Mouse (Mus musculus) heart, adult 18-20 months (tissue): Measurements from ENCODE around the gene Tfeb. TPM values are rescaled to one million over a fixed set of nuclear protein-coding genes. Genes with fewer than 3 reads are reported as not detected.

Source experiments
- DNase-seq, 2 experiments: peaks; one replicate each; pipeline ENCODE4 v3.0.0; 2021 to 2022; ENCODE audit warnings: mixed read lengths in 1 of 2
- total RNA-seq, 2 experiments: library from RNA; stranded (reverse); gene quantifications; 2 replicates each; pipeline ENCODE4 v1.2.3; 2021

Tfeb gene
- total RNA-seq, 2 experiments from 2014 or later: 35.0 to 40.0 TPM

- no peak for DNase-seq
These were observed 24.9 kb upstream of the Tfeb start for GRCm38 (mm10) chr17:47711883-47712282.

- no peak for DNase-seq
These were observed 23.8 kb upstream of the Tfeb start for GRCm38 (mm10) chr17:47712889-47713571.

GRCm38 (mm10) chr17:47715037-47715436 lies 21.8 kb upstream of the Tfeb start:
- DNase-seq: no peak

GRCm38 (mm10) chr17:47721183-47721582 lies 15.6 kb upstream of the Tfeb start:
- peak in 1 of 2 experiments; percentile 42 for DNase-seq

- no peak for DNase-seq
These were observed 10.3 kb upstream of the Tfeb start, which contains the start of gene Pgc for GRCm38 (mm10) chr17:47726566-47726965. TSS of gene Pgc (plus strand) at chr17:47726842.

GRCm38 (mm10) chr17:47730633-47731575 lies 5.9 kb upstream of the Tfeb start:
- no peak for DNase-seq

GRCm38 (mm10) chr17:47735553-47736100 lies 1.2 kb upstream of the Tfeb start:
- DNase-seq: no peak

GRCm38 (mm10) chr17:47737271-47738065 lies 638 bp downstream of the Tfeb start:
- DNase-seq: peak; percentile 94 to 96

GRCm38 (mm10) chr17:47738066-47738878 lies 1.4 kb downstream of the Tfeb start:
- peak; percentile 57 to 73 for DNase-seq

GRCm38 (mm10) chr17:47738879-47739798 lies 2.3 kb downstream of the Tfeb start:
- DNase-seq: peak; percentile 37 to 45

GRCm38 (mm10) chr17:47740186-47740585 lies 3.4 kb downstream of the Tfeb start:
- no peak for DNase-seq

GRCm38 (mm10) chr17:47742991-47743734 lies 6.3 kb downstream of the Tfeb start:
- DNase-seq: no peak

GRCm38 (mm10) chr17:47744086-47744485 lies 7.3 kb downstream of the Tfeb start:
- no peak for DNase-seq

GRCm38 (mm10) chr17:47744746-47745368 lies 8.0 kb downstream of the Tfeb start:
- no peak for DNase-seq

GRCm38 (mm10) chr17:47748791-47749553 lies 12.1 kb downstream of the Tfeb start:
- peak; percentile 73 to 78 for DNase-seq

GRCm38 (mm10) chr17:47749626-47750025 lies 12.8 kb downstream of the Tfeb start:
- DNase-seq: no peak

GRCm38 (mm10) chr17:47750101-47750500 lies 13.3 kb downstream of the Tfeb start:
- no peak for DNase-seq

GRCm38 (mm10) chr17:47751811-47752210 lies 15.0 kb downstream of the Tfeb start:
- no peak for DNase-seq
